Mouse (Mus musculus): ENCODE measurements around the gene Vmn2r7. TPM values are rescaled to one million over a fixed set of nuclear protein-coding genes. Genes with fewer than 3 reads are reported as not detected.

Vmn2r7 gene
- not detected for polyA plus RNA-seq (2014; fragmentation: Illumina TruSeq; extraction: RNeasy Lipid Tissue Mini Kit (QIAGEN cat#74804); ENCODE audit: low read depth, low replicate concordance)

DNA sequence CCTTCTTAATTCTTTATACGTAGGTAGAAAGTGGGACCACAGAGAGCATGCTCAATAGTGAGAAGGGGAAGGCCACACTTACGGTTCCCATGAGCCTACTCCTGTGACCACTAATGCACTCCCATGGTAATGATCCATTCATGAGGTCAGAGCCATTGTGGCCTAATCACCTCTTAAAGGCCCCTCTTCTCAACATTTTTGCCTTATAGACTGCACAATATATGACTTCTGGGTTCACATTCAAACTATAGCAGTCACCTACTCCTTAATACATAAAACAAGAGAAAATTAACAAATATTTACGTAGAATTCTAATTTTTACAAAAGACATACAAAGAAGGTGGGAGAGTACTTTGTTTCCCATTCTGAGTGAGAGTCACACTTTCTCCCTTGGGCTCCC is at the start of gene Vmn2r7:
Vmn2r7 (minus strand) TSS at position 101 of the 400 bp plus-strand sequence.

